Mouse (Mus musculus) midbrain, embryonic 10.5 days (tissue): ENCODE data around the gene Gli2. TPM values are rescaled to one million over a fixed set of nuclear protein-coding genes. Genes with fewer than 3 reads are reported as not detected.

Experiments
- DNase-seq: peaks from one replicate; pipeline ENCODE4 v3.0.0-alpha.2; 2017; ENCODE audit warnings: low spot score
- H3K27ac ChIP-seq: fragments of 300-500 bp; sonication (generic); replicated peaks from 2 replicates; pipeline ENCODE4 v1.5.1; 2016; ENCODE audit warnings: mild to moderate bottlenecking
- H3K27me3 ChIP-seq: fragments of 300-500 bp; sonication (generic); 2 replicates; pipeline ENCODE4 v1.6.1; 2016; ENCODE audit warnings: low read depth, mild to moderate bottlenecking; ENCODE audit not compliant: poor library complexity, severe bottlenecking
- H3K36me3 ChIP-seq: fragments of 300-500 bp; sonication (generic); 2 replicates; pipeline ENCODE4 v1.6.1; 2016; ENCODE audit warnings: mild to moderate bottlenecking, moderate library complexity
- H3K4me1 ChIP-seq: fragments of 300-500 bp; sonication (generic); 2 replicates; pipeline ENCODE4 v1.6.1; 2016
- H3K4me3 ChIP-seq: fragments of 300-500 bp; sonication (generic); 2 replicates; pipeline ENCODE4 v1.5.1; 2016; ENCODE audit warnings: mild to moderate bottlenecking, moderate library complexity
- H3K9me3 ChIP-seq: fragments of 300-500 bp; sonication (generic); replicated peaks from 2 replicates; pipeline ENCODE4 v1.6.1; 2016; ENCODE audit warnings: mild to moderate bottlenecking
- WGBS: fragments of 180-500 bp; shearing (Covaris S2); methylation state at CpG from one replicate; pipeline ENCODE4 v1.1.7; 2016; 5-methylcytosine and 5-hydroxymethylcytosine counted together
- polyA plus RNA-seq: library from polyadenylated mRNA; unstranded; fragments of >200 nt; fragmentation: Nextera tagmentation; extraction: Ambion mirVana; gene quantifications from 2 replicates; pipeline ENCODE4 v1.2.1, GENCODE M21; 2016

Gli2 gene
- polyA plus RNA-seq, 1 experiment from 2014 or later, result 8.9 TPM

GRCm38 (mm10) chr1:119016866-119017265 is 36.6 kb downstream of the Gli2 start:
- Histone ChIP-seq H3K4me1 (no peaks in the 10 kb centered on the region), H3K27ac (no peak overlapping the region), H3K4me3 (no peak overlapping the region), H3K9me3 (no peaks in the 10 kb centered on the region), H3K27me3 (no peaks in the 10 kb centered on the region), H3K36me3 (peaks cover 35% of the 10 kb centered on the region)
- no peak for DNase-seq
- 80% methylated on average over 3 of the region's 3 CpGs for WGBS

DNA sequence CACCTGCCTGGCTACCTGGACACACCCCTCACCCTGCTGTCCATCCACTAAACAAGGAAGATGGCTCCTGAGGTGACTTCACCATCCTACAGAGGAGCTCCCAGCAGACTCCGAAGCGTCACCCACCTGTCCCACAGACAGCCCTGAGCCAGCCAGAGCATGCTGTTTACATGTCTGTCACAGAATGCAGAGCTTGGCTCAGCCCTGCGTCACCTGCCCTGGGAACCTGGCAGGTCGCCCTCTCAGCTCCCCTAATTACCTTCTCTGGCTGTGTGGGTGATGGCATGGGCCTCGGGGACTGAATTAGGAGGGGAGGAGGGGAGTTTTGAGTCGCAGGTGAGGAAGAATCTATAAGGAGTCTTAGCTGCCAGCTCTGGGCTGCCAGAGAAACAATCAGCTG is 38.3 kb downstream of the Gli2 start:
- Histone ChIP-seq H3K4me1 (no peaks in the 10 kb centered on the region), H3K27ac (no peak overlapping the region), H3K9me3 (no peaks in the 10 kb centered on the region), H3K27me3 (no peaks in the 10 kb centered on the region), H3K36me3 (peaks cover 30% of the 10 kb centered on the region), H3K4me3 (no peak overlapping the region)
- 87% methylated on average over 6 of the region's 6 CpGs for WGBS
- no peak for DNase-seq

DNA sequence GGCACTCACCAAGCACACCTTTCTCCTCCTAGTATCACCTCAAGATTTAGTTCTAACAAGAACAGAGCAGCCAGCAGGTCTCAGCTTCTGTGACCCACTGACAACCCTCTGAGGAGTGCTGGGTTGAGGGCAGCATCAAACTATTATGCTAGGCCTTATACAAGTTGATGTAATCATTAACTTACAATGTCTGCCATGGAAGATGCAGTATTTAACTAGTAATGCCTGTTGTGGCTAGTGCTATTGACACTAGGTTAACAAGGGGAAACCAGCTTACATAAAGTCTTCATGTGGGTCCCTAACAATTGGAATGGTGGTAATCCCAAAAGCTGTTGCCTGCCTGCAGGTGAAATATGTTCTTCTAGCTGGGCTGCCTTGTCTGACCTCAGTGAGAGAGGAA is 44.5 kb downstream of the Gli2 start:
- Histone ChIP-seq H3K4me3 (no peak overlapping the region), H3K27ac (no peak overlapping the region), H3K27me3 (no peaks in the 10 kb centered on the region), H3K9me3 (no peaks in the 10 kb centered on the region), H3K4me1 (peaks cover 29% of the 10 kb centered on the region), H3K36me3 (peaks cover 20% of the 10 kb centered on the region)
- DNase-seq, result no peak

DNA sequence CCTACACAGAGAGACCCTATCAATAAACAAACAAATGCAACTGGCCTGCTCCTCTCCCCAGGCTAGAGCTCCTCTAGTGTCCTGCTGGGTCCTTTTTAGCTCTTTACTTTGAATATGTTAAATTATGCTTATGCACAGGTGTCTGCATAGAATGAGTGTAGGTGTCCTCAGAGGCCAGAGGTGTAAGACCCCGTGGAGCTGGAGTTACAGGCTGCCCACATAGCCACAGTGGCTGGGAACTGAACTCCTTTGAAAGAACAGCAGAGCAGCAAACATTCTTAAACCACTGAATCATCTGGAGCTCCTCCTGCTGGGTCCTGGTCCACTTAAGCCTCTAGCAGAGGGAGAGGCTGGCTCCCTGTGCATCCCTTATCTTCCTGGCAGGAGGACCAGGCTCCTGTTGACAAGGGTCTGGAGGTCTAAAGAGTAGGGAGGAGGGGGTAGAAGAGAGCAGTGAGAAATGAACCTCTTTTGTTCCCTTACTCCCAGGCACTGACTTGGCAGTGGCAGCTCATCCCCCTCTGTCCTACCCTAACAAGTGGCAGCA is 49.5 kb downstream of the Gli2 start:
- H3K4me1 ChIP-seq, result peaks cover 37% of the 10 kb centered on the region
- no peak overlapping the region for H3K4me3 ChIP-seq
- no peak overlapping the region; the same call in 1 of the 2 replicates for H3K27ac ChIP-seq
- no peaks in the 10 kb centered on the region for H3K27me3 ChIP-seq
- DNase-seq, result no peak
- H3K9me3 ChIP-seq, result no peaks in the 10 kb centered on the region
- 58% methylated on average over 1 of the region's 1 CpGs for WGBS
- peaks cover 33% of the 10 kb centered on the region for H3K36me3 ChIP-seq

DNA sequence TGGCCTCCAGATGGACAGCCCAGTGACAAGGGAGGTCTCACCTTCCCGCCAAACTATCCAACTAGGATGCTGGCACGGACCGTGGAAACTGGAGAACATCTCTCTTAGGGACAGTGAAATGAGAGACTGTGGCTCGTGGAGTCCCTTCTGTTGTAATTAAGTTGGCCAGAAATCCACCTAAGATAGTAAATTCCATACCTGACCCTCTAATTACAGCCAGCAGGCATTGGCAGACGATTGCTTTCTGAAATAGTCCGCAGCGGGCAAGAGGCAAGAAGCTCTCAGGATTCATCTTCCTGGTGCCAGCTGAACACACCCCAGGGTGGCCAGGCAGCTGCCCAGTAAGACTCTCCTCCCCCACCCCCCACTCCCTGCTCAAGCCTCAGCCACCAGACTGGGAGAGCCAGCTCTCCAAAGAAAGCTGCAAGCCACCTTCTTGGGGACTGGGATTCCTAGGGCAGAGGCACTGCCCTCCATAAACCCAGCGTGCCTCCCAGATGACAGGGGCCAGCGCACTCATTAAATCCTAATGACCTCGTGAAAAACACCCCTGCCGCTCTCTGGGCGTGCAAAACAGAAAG is 51.9 kb downstream of the Gli2 start:
- Histone ChIP-seq H3K9me3 (no peaks in the 10 kb centered on the region), H3K27ac (peak overlapping the region; percentile 55), H3K4me3 (no peak overlapping the region), H3K27me3 (no peaks in the 10 kb centered on the region), H3K36me3 (peaks cover 47% of the 10 kb centered on the region), H3K4me1 (peaks cover 30% of the 10 kb centered on the region)
- no peak for DNase-seq
- WGBS, result 62% methylated on average over 12 of the region's 12 CpGs

DNA sequence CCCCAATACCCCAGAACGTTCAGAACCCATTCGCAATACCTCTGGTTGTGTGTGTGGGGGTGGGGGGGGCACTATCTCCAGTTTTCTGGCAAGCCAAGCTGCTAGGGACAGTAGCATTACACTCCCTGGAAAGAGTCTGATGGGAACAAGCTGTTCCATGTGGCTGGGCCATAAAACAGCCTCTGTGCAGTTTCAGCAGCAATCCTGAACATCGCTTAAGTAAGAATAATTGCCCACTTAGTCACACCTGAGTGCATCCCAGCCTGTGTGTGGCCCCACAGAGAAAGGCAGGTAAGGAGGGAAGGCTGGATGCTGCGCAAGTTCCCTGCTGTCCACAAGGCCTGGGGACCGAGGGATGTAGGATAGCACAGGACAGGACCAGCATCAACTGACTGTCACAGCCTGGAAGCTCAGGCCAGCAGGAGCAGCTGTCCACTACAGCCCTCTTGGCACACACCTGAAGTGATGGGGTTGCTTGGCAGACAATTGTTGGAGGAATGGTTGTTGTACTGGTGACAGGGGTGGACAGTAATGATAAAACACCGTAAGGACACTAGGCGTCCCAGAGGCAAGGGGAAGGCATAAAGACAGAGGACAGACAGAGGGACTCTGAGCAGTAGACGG is 58.8 kb downstream of the Gli2 start:
- Histone ChIP-seq H3K27ac (no peak overlapping the region), H3K4me3 (no peak overlapping the region), H3K27me3 (no peaks in the 10 kb centered on the region), H3K36me3 (peaks cover 75% of the 10 kb centered on the region), H3K9me3 (no peaks in the 10 kb centered on the region), H3K4me1 (no peaks in the 10 kb centered on the region)
- DNase-seq, result no peak
- WGBS, result 92% methylated on average over 8 of the region's 8 CpGs

GRCm38 (mm10) chr1:118993775-118994174 is 59.6 kb downstream of the Gli2 start:
- Histone ChIP-seq H3K4me3 (no peak overlapping the region), H3K36me3 (peaks cover 75% of the 10 kb centered on the region), H3K27me3 (no peaks in the 10 kb centered on the region), H3K9me3 (no peaks in the 10 kb centered on the region), H3K4me1 (no peaks in the 10 kb centered on the region), H3K27ac (no peak overlapping the region)
- no peak for DNase-seq
- WGBS, result 81% methylated on average over 5 of the region's 5 CpGs

DNA sequence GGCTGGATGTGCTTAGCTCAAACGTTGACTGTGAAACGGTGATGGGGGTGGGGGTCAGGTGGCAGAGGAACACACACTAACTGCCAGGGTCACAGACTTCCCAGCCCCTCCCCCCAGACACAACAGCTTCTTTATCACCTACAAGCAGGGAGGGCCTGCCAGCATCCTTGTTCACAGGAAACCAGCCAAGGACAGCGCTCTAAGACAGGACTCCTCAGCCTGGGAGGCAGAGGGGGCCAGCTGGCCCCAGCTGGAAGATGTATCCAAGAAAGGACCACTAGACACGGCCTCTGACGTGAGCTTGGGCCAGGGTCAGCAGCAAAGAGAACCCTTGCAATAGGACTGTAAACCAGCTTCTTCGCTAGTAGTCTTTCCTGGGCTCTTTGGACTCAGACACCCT is 65.1 kb downstream of the Gli2 start:
- no peak overlapping the region for H3K27ac ChIP-seq
- H3K4me1 ChIP-seq, result peaks cover 15% of the 10 kb centered on the region
- no peak overlapping the region for H3K4me3 ChIP-seq
- H3K36me3 ChIP-seq, result peaks cover 54% of the 10 kb centered on the region
- no peaks in the 10 kb centered on the region for H3K27me3 ChIP-seq
- WGBS, result 94% methylated on average over 6 of the region's 6 CpGs
- H3K9me3 ChIP-seq, result no peaks in the 10 kb centered on the region
- no peak for DNase-seq

DNA sequence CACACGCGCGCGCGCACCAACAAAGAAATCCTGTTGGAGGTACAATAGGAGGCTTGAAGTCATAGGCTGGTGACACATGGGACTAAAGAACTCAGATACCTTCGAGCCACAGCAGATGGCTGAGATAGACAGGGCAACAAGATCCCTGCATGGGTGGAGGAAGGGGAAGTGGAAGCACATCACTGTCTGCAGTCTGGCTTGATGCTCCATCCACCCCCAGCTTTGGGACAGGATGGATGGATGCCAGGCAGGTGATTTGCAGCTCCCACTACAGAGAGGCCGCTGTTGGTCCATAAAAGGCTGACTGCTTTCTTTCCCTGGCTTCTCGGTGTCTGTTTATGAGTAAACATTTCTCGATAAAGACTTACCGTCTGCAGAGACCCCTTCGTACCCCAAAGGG is 65.9 kb downstream of the Gli2 start:
- Histone ChIP-seq H3K4me1 (peaks cover 23% of the 10 kb centered on the region), H3K36me3 (peaks cover 47% of the 10 kb centered on the region), H3K9me3 (no peaks in the 10 kb centered on the region), H3K27me3 (no peaks in the 10 kb centered on the region), H3K27ac (no peak overlapping the region), H3K4me3 (no peak overlapping the region)
- DNase-seq, result no peak
- 94% methylated on average over 11 of the region's 11 CpGs for WGBS

DNA sequence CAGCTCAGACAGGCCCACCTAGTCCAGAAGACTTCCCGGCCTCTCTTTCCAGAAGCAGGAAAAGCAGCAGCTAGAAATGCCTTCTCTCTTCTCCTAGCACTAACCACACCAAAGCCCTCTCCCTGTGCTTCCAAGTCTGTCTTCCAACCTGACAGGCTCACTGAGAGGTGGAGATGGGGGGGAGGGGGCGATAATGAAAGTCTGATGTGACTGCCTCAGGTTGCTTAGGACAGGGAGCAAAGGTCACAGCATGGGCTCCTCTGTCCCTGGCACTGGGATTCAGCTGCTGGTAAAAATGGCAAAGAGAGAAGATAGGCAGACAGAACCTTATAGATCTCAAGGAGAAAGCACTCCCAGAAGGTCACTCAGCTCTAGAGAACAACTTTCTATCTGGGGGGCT is 70.0 kb downstream of the Gli2 start:
- H3K9me3 ChIP-seq, result no peaks in the 10 kb centered on the region
- H3K36me3 ChIP-seq, result peaks cover 37% of the 10 kb centered on the region
- no peak overlapping the region for H3K4me3 ChIP-seq
- H3K4me1 ChIP-seq, result peaks cover 37% of the 10 kb centered on the region
- no peak for DNase-seq
- H3K27me3 ChIP-seq, result no peaks in the 10 kb centered on the region
- peak overlapping the region; percentile 64 for H3K27ac ChIP-seq
- WGBS, result 33% methylated on average over 2 of the region's 2 CpGs

- Histone ChIP-seq H3K4me1 (peaks cover 37% of the 10 kb centered on the region), H3K9me3 (no peaks in the 10 kb centered on the region), H3K27me3 (no peaks in the 10 kb centered on the region), H3K4me3 (no peak overlapping the region), H3K27ac (peak overlapping the region; percentile 64), H3K36me3 (peaks cover 31% of the 10 kb centered on the region)
- WGBS, result 8% methylated on average over 5 of the region's 5 CpGs
- peak; percentile 15 for DNase-seq
These were observed 70.6 kb downstream of the Gli2 start for GRCm38 (mm10) chr1:118982805-118983211.

- DNase-seq, result peak; percentile 56
- peaks cover 25% of the 10 kb centered on the region for H3K36me3 ChIP-seq
- H3K27me3 ChIP-seq, result no peaks in the 10 kb centered on the region
- peaks cover 37% of the 10 kb centered on the region for H3K4me1 ChIP-seq
- H3K4me3 ChIP-seq, result no peak overlapping the region
- H3K9me3 ChIP-seq, result no peaks in the 10 kb centered on the region
- WGBS, result 47% methylated on average over 16 of the region's 16 CpGs
- H3K27ac ChIP-seq, result peak overlapping the region; percentile 64
These were observed 71.2 kb downstream of the Gli2 start for GRCm38 (mm10) chr1:118981943-118982804.

GRCm38 (mm10) chr1:118980636-118981035 is 72.8 kb downstream of the Gli2 start:
- DNase-seq, result no peak
- H3K36me3 ChIP-seq, result peaks cover 26% of the 10 kb centered on the region
- H3K27ac ChIP-seq, result no peak overlapping the region
- H3K4me1 ChIP-seq, result peaks cover 37% of the 10 kb centered on the region
- 92% methylated on average over 7 of the region's 7 CpGs for WGBS
- no peaks in the 10 kb centered on the region for H3K27me3 ChIP-seq
- H3K9me3 ChIP-seq, result no peaks in the 10 kb centered on the region
- H3K4me3 ChIP-seq, result no peak overlapping the region
